Mouse (Mus musculus) heart, embryonic 13.5 days (tissue): Measurements from ENCODE around the gene Mrpl55. TPM values are rescaled to one million over a fixed set of nuclear protein-coding genes. Genes with fewer than 3 reads are reported as not detected.

Experiments used
- ATAC-seq: fragments of 200-750 bp; cut with Nextera tagmentation; 2 replicates; pipeline ENCODE4 v1.8.0; 2017; ENCODE audit warnings: moderate TSS enrichment; ENCODE audit not compliant: insufficient number of reproducible peaks, low FRiP score, low TSS enrichment; ENCODE audit errors: extremely low read depth
- H3K27ac ChIP-seq: fragments of 300-500 bp; sonication (generic); replicated peaks from 2 replicates; pipeline ENCODE4 v1.5.1; 2015; ENCODE audit warnings: moderate library complexity, mild to moderate bottlenecking, inconsistent platforms
- H3K27me3 ChIP-seq: fragments of 300-500 bp; sonication (generic); replicated peaks from 2 replicates; pipeline ENCODE4 v1.6.1; 2015; ENCODE audit warnings: mild to moderate bottlenecking, inconsistent platforms
- H3K36me3 ChIP-seq: fragments of 300-500 bp; sonication (generic); 2 replicates; pipeline ENCODE4 v1.6.1; 2015; ENCODE audit warnings: mild to moderate bottlenecking, inconsistent platforms
- H3K4me1 ChIP-seq: fragments of 300-500 bp; sonication (generic); 2 replicates; pipeline ENCODE4 v1.6.1; 2015; ENCODE audit warnings: inconsistent platforms
- H3K4me2 ChIP-seq: fragments of 300-500 bp; sonication (generic); 2 replicates; pipeline ENCODE4 v1.6.1; 2015; ENCODE audit warnings: inconsistent platforms, mild to moderate bottlenecking, moderate library complexity
- H3K4me3 ChIP-seq: fragments of 300-500 bp; sonication (generic); 2 replicates; pipeline ENCODE4 v1.5.1; 2015; ENCODE audit warnings: moderate library complexity, mild to moderate bottlenecking, inconsistent platforms
- H3K9ac ChIP-seq: fragments of 300-500 bp; sonication (generic); 2 replicates; pipeline ENCODE4 v1.6.1; 2015; ENCODE audit warnings: inconsistent platforms, mild to moderate bottlenecking, moderate library complexity
- H3K9me3 ChIP-seq: fragments of 300-500 bp; sonication (generic); 2 replicates; pipeline ENCODE4 v1.6.1; 2016; ENCODE audit warnings: inconsistent platforms
- WGBS: fragments of 180-500 bp; shearing (Covaris S2); methylation state at CpG from one replicate; pipeline ENCODE4 v1.1.7; 2015; ENCODE audit warnings: mixed read lengths; 5-methylcytosine and 5-hydroxymethylcytosine counted together
- polyA plus RNA-seq: library from polyadenylated mRNA; unstranded; fragments of >200 nt; fragmentation: Nextera tagmentation; extraction: Ambion mirVana; gene quantifications from 2 replicates; pipeline ENCODE4 v1.2.1, GENCODE M21; 2015

Mrpl55 gene
- polyA plus RNA-seq, 1 experiment from 2014 or later: 105 TPM

DNA sequence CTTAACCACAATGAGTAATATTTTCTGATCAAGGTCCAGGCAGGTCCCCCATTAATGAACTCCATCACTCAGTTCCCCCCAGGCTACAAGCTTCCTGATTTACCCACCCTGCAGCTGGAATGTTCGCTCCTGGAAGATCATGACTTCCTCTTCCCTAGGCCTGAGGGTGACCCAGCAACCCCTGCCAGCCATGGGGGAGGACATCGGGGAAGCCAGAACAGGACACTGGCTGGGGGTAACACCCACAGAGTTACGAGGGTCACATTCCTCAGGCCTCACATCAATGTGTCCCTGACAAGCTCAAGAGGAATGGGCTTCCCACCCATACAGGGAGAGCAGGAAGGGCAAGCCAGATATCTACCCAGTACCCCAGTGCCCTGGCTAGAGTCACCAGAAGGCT lies 32.5 kb upstream of the Mrpl55 start:
- no peak overlapping the region for H3K4me2 ChIP-seq
- H3K4me3 ChIP-seq: no peak overlapping the region
- 41% methylated on average over 3 of the region's 3 CpGs for WGBS
- H3K4me1 ChIP-seq: peaks cover 22% of the 10 kb centered on the region
- no peaks in the 10 kb centered on the region for H3K9me3 ChIP-seq
- no peaks in the 10 kb centered on the region for H3K36me3 ChIP-seq
- no peak overlapping the region for H3K27ac ChIP-seq
- peaks cover 34% of the 10 kb centered on the region for H3K27me3 ChIP-seq
- no peak for ATAC-seq
- H3K9ac ChIP-seq: no peak overlapping the region

DNA sequence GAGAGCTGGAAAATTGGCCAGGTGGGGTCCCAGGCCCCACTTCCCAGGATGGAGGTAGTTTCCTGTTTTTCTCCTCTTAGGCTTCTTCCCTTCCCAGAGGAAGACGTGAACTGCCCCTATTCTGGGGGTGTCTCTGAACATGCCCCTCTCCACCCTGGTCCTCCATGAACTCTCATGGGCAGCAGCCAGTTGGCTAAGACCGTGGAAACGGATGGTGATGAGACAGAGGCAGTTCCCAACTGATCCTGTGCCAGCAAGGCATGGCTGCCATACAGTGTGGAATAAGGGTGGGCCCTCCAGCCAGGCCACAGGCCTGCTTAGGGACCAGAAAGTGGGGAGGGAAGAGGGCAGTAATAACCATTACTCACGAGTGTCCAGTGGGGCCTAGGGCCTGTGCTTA lies 31.7 kb upstream of the Mrpl55 start:
- ATAC-seq: no peak
- Histone ChIP-seq H3K4me3 (no peak overlapping the region), H3K36me3 (no peaks in the 10 kb centered on the region), H3K9ac (no peak overlapping the region), H3K27me3 (peaks cover 42% of the 10 kb centered on the region), H3K27ac (no peak overlapping the region), H3K4me1 (peaks cover 16% of the 10 kb centered on the region), H3K4me2 (no peak overlapping the region), H3K9me3 (no peaks in the 10 kb centered on the region)
- 75% methylated on average over 4 of the region's 4 CpGs for WGBS

DNA sequence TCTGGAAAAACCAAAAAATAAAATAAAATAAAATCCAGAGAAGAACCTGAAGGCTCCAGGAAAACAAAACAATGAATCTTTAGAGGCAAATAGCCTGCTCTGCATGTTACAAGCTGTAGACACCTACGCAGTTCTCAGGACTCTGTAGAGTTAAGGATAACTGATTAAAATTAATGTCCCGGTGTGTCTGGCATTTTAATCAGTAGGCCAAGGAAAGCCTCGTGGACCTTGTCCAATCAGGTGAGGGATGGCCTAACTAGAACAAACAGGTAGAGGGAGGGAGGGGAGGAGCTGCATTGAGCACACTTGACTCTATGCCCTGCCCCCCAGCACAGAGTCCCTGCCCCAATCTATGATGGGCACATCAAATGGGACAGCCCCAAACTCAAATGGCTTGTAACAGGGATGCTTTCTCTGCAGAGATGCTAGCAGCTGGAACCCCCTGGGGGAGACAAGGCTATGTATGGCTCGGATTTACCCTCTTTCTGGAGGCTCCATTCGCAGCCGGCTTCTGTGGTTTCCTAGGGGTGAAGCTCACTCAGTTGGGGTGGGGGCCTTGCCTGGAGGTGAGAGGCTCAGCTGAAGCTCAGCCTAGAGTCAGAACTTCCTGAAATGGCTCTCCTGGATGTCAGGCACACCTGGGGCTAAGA lies 28.0 kb upstream of the Mrpl55 start:
- Histone ChIP-seq H3K9ac (no peak overlapping the region), H3K36me3 (no peaks in the 10 kb centered on the region), H3K4me3 (no peak overlapping the region), H3K27me3 (peaks cover 79% of the 10 kb centered on the region), H3K27ac (no peak overlapping the region), H3K9me3 (no peaks in the 10 kb centered on the region), H3K4me1 (peaks cover 18% of the 10 kb centered on the region), H3K4me2 (no peak overlapping the region)
- WGBS: 59% methylated on average over 6 of the region's 6 CpGs
- ATAC-seq: no peak

DNA sequence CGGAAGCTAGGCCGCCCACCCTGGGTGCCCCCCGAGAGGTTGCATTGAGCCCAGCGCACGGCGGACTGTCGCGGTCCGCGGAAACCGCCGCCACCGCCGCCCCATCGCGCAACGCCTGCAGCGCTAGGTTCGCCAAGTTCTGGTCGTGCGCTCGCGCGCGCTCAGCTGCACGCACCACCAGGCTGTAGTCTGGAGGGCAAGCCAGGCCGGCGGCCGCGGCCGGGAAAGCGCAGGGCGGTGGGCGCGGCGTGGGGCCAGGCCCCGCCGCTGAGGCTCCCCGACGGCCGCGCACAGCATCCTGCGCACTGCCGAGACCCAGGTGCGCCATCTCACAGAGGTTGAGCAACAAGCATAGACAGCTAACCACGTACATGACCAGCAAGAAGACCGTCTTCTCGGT lies 25.8 kb upstream of the Mrpl55 start:
- H3K36me3 ChIP-seq: no peaks in the 10 kb centered on the region
- peaks cover 87% of the 10 kb centered on the region for H3K27me3 ChIP-seq
- no peak for ATAC-seq
- H3K4me3 ChIP-seq: peak overlapping the region; percentile 45
- peak overlapping the region; percentile 63 for H3K9ac ChIP-seq
- H3K4me1 ChIP-seq: peaks cover 25% of the 10 kb centered on the region
- no peak overlapping the region for H3K27ac ChIP-seq
- H3K4me2 ChIP-seq: peak overlapping the region; percentile 65
- H3K9me3 ChIP-seq: no peaks in the 10 kb centered on the region
- 2% methylated on average over 48 of the region's 48 CpGs for WGBS

DNA sequence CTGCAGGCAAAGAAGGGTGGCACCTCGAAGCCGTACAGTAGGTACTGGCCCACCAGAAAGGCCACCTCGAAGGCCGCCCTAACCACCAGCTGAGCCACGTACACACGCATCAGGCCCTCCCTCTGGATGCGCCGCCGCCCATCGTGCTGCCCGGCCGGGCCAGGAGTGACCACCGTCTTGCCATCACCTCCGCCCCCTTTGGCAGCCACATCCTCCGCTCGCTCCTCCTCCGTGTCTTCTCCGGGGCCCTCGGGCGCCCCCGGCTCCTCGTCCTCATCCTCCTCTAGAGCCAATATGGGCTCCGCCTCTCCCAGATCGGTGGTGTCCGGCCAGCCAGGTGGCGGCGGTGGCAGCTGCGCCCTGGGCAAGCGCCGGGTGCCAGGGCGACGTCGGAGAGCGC lies 25.4 kb upstream of the Mrpl55 start:
- ATAC-seq: no peak
- H3K27me3 ChIP-seq: peaks cover 83% of the 10 kb centered on the region
- peak overlapping the region; percentile 65 for H3K4me2 ChIP-seq
- peaks cover 25% of the 10 kb centered on the region for H3K4me1 ChIP-seq
- no peaks in the 10 kb centered on the region for H3K9me3 ChIP-seq
- 5% methylated on average over 34 of the region's 34 CpGs for WGBS
- H3K9ac ChIP-seq: peak overlapping the region; percentile 63
- no peaks in the 10 kb centered on the region for H3K36me3 ChIP-seq
- peak overlapping the region; percentile 45 for H3K4me3 ChIP-seq
- H3K27ac ChIP-seq: no peak overlapping the region

DNA sequence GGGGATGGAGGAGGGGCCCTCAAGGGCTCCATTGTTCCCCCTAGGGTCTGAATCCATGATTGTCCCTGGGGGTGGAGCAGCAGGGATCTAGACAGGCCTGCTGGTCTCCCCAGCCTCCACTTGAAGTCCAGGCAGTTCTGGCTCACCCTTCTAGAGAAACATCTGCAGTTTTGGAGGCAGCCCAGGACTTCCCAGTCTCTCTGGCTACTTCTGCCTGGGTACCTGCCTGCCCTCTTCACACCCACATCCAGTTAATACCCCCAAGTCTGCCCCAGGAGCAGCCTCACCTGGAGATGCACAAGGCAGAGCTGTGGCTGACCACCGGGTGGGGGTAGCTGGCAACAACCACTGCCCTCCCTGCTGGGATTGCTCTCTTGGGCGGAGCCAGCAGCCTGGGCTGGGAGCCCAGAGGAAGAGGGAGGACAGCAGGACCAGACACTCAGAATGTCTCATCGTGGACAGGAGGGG lies 19.4 kb upstream of the Mrpl55 start, which contains the start of gene Gjc2:
Gene Gjc2, minus strand, starts transcription at position 350 of the 468 bp plus-strand sequence.
- Histone ChIP-seq H3K4me3 (no peak within 1 kb of the TSS), H3K27ac (peak within 1 kb of the TSS; percentile 46), H3K9me3 (no peaks in the 10 kb centered on the region), H3K27me3 (peaks cover 23% of the 10 kb centered on the region), H3K4me1 (peaks cover 25% of the 10 kb centered on the region), H3K4me2 (0 out of 2 replicates have a peak within 1 kb of the TSS, but pooled peaks have one; percentile 4), H3K9ac (0 out of 2 replicates have a peak within 1 kb of the TSS, but pooled peaks have one; percentile 33), H3K36me3 (peaks cover 33% of the 10 kb centered on the region)
- 39% methylated on average over 3 of the region's 3 CpGs for WGBS
- ATAC-seq: no peak

DNA sequence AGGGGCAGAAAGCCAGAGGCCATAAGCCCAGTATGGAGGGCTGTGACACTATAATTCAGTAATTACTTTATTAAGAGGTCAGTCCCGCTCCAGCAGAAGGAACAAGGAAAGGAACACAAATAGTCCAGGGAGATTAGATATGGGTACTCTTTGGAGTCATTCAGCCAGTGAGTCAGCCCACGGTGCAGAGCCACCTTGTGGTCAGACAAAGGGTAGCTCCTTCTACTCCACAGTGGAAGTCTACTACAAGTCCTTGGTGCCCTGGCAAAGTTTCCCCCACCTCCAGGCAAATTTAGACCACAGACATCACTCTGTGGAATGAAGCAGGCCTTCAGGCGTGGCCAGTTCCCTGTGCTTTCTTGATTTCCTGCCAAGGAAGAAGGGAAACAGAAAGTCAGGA lies 18.5 kb upstream of the Mrpl55 start:
- H3K27ac ChIP-seq: peak overlapping the region; percentile 46
- H3K4me2 ChIP-seq: 0 out of 2 replicates have a peak overlapping the region, but pooled peaks have one; percentile 4
- whole genome bisulfite sequencing: 6% methylated on average over 3 of the region's 3 CpGs
- peaks cover 14% of the 10 kb centered on the region for H3K27me3 ChIP-seq
- H3K4me3 ChIP-seq: no peak overlapping the region
- no peak for ATAC-seq
- peaks cover 25% of the 10 kb centered on the region for H3K4me1 ChIP-seq
- peaks cover 33% of the 10 kb centered on the region for H3K36me3 ChIP-seq
- H3K9me3 ChIP-seq: no peaks in the 10 kb centered on the region
- H3K9ac ChIP-seq: 0 out of 2 replicates have a peak overlapping the region, but pooled peaks have one; percentile 33

DNA sequence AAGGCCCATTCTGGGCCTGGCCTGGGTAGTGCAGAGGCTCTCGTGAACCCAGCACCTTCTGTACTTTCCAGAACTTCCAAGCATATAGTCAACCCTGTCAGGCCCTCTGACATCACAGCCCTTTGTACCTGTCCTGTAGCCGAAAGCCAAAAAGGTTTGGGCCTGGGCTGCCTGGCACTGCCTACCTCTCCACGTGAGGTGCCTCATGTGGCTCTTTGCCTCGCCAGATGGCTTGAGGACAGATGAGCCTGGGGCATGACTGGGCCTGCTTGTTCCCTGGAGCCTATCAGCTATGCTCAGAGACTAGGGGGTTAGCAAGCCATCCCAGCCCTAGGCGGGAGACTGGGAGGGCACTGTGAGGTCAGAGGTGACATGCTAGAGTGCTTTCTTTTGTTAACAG lies 16.8 kb upstream of the Mrpl55 start:
- H3K4me1 ChIP-seq: peaks cover 25% of the 10 kb centered on the region
- no peaks in the 10 kb centered on the region for H3K9me3 ChIP-seq
- H3K27ac ChIP-seq: no peak overlapping the region
- H3K4me3 ChIP-seq: no peak overlapping the region
- no peak overlapping the region for H3K4me2 ChIP-seq
- WGBS: 77% methylated on average over 5 of the region's 5 CpGs
- H3K27me3 ChIP-seq: no peaks in the 10 kb centered on the region
- H3K9ac ChIP-seq: no peak overlapping the region
- no peak for ATAC-seq
- H3K36me3 ChIP-seq: peaks cover 33% of the 10 kb centered on the region

DNA sequence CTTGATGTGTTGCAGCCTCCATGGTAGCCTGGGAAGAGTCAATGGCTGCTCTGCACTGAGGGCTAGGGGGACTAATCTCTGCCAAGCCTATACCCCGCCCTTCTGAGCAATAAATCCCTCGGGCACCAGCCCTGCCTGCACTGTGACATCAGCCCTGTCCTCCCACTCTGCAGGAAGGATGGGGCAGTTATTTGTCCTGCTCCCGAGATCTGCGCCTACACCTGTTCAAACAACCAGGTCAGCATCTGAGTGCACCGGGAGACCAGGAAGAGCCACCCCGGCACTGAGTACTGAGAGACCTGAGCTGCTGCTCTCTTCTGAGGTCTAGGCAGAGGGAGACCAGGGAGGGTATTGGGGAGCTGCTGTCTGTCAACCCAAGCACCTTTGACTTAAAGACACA lies 14.6 kb upstream of the Mrpl55 start:
- H3K9me3 ChIP-seq: no peaks in the 10 kb centered on the region
- no peaks in the 10 kb centered on the region for H3K27me3 ChIP-seq
- H3K4me1 ChIP-seq: peaks cover 28% of the 10 kb centered on the region
- no peak overlapping the region for H3K4me2 ChIP-seq
- H3K9ac ChIP-seq: no peak overlapping the region
- H3K36me3 ChIP-seq: peaks cover 30% of the 10 kb centered on the region
- no peak for ATAC-seq
- 80% methylated on average over 6 of the region's 6 CpGs for WGBS
- H3K27ac ChIP-seq: no peak overlapping the region
- no peak overlapping the region for H3K4me3 ChIP-seq

DNA sequence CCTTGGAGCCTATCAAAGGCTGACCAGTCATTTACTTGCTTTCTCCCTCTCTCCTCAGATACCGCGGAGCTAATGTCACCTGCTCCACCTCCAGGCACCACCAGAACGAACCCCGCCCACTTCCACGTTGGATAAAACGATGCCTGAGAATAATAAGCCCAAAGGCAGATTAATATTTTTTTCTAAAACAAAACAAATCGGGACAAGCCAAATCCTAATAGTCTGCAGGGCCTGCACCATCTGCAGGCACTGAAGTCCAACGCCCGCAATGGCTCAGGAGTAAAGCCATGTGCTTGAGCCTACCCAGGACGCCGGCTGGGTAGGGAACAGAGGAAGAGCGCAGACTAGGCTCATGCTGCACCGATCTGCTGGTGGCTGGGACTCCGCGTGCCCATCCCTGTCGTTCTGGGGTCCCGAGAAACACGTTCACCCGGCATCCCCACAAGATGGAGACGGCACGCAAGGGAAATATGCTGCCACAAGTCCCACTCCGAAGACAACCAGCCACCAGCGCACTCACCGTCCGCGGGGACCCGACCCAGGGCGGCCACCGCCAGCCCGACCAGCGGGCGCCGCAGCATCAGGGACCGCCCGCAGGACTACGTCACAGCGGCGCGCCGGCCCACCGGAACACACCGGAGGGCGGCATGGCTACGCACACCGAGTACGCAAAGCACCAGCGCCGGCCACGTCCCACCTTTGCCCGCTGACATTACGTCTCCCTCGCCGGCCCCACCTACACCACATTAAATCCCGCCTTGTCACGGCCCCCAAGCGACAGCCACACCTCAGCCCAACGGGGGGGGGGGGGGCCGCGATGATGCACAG lies 10.8 kb upstream of the Mrpl55 start:
- Histone ChIP-seq H3K4me2 (peak overlapping the region; percentile 87), H3K36me3 (peaks cover 4% of the 10 kb centered on the region), H3K4me3 (peak overlapping the region; percentile 76), H3K27ac (peak overlapping the region; percentile 93), H3K4me1 (peaks cover 18% of the 10 kb centered on the region), H3K9me3 (no peaks in the 10 kb centered on the region), H3K9ac (peak overlapping the region; percentile 88), H3K27me3 (no peaks in the 10 kb centered on the region)
- ATAC-seq: peak; percentile 94
- WGBS: under 1% methylated on average over 56 of the region's 59 CpGs

DNA sequence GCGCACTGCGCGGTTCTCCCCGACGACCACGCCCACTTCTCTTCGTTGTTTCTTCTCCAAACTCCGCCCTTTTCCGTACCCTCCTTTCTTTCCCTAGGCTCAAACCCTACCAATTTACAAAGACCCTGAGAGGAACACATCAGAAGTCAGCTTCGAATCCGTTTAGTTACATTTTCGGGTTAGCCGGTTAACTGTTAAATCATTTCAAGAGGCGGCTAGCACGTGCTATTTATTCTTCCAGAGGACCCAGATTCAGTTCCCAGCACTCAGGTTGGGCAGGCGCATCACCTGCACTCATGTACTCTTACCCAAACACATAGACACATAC lies 10.3 kb upstream of the Mrpl55 start, which contains the start of gene Guk1:
Gene Guk1, minus strand, starts transcription at position 154 of the 328 bp plus-strand sequence.
- peak within 1 kb of the TSS; percentile 76 for H3K4me3 ChIP-seq
- no peaks in the 10 kb centered on the region for H3K9me3 ChIP-seq
- peak within 1 kb of the TSS; percentile 93 for H3K27ac ChIP-seq
- no peak for ATAC-seq
- H3K4me2 ChIP-seq: peak within 1 kb of the TSS; percentile 87
- no peaks in the 10 kb centered on the region for H3K36me3 ChIP-seq
- H3K4me1 ChIP-seq: peaks cover 18% of the 10 kb centered on the region
- WGBS: 6% methylated on average over 16 of the region's 16 CpGs
- no peaks in the 10 kb centered on the region for H3K27me3 ChIP-seq
- peak within 1 kb of the TSS; percentile 88 for H3K9ac ChIP-seq
